Mouse (Mus musculus) CH12.LX (cell line): Measurements from ENCODE around the gene Bscl2. TPM values are rescaled to one million over a fixed set of nuclear protein-coding genes. Genes with fewer than 3 reads are reported as not detected.

Experiments used
- DNase-seq: peaks from one replicate; pipeline ENCODE4 v3.0.0-alpha.2; 2013; ENCODE audit errors: extremely low read depth
- H3K27ac ChIP-seq: 2 replicates; pipeline ENCODE4 v1.5.1; 2012; ENCODE audit warnings: low read depth, mild to moderate bottlenecking, control low read depth, moderate library complexity; ENCODE audit not compliant: insufficient read depth
- H3K27me3 ChIP-seq: replicated peaks from 2 replicates; pipeline ENCODE3; 2012; ENCODE audit warnings: inconsistent platforms
- H3K36me3 ChIP-seq, 2 experiments: replicated peaks in 1 of 2; 2 replicates each; pipeline versions ENCODE3 to v1.6.1; 2012; ENCODE audit warnings: inconsistent platforms in 1 of 2, low read length in 1 of 2, mild to moderate bottlenecking in 1 of 2, mixed read lengths in 1 of 2, moderate library complexity in 1 of 2; ENCODE audit not compliant: control insufficient read depth in 1 of 2, insufficient read depth in 1 of 2
- H3K4me1 ChIP-seq, 2 experiments: 2 replicates each; pipeline ENCODE4 v1.6.1; 2012; ENCODE audit warnings: inconsistent platforms in 1 of 2, moderate library complexity in 1 of 2; ENCODE audit not compliant: insufficient read depth in 2 of 2, control insufficient read depth in 1 of 2
- H3K4me2 ChIP-seq: 2 replicates; pipeline ENCODE4 v1.6.1; 2012; ENCODE audit warnings: low read depth, mild to moderate bottlenecking, control low read depth; ENCODE audit not compliant: poor library complexity, insufficient read depth, severe bottlenecking
- H3K4me3 ChIP-seq, 3 experiments: fragments of 150-350 bp in 1 of 3; sonication (generic) in 1 of 3; replicated peaks in 1 of 3; 2 replicates each; pipeline versions ENCODE3 to v1.5.1; 2011 to 2012; ENCODE audit warnings: low read depth in 2 of 3, low read length in 2 of 3, mild to moderate bottlenecking in 2 of 3, moderate library complexity in 2 of 3, control low read depth in 1 of 3, improper control_type of control experiment in 1 of 3, inconsistent platforms in 1 of 3, mixed read lengths in 1 of 3; ENCODE audit not compliant: poor library complexity in 1 of 3
- H3K79me2 ChIP-seq: replicated peaks from 2 replicates; pipeline ENCODE4 v1.6.1; 2012; ENCODE audit warnings: mild to moderate bottlenecking, moderate library complexity; ENCODE audit not compliant: control insufficient read depth, poor library complexity, insufficient read depth, severe bottlenecking; ENCODE audit errors: extremely low read depth
- H3K9ac ChIP-seq: 2 replicates; pipeline ENCODE4 v1.6.1; 2012; ENCODE audit warnings: low read depth, mild to moderate bottlenecking, control low read depth, moderate library complexity; ENCODE audit not compliant: insufficient read depth
- H3K9me3 ChIP-seq: replicated peaks from 2 replicates; pipeline ENCODE3; 2012; ENCODE audit warnings: low read length, inconsistent platforms, mixed read lengths
- BHLHE40 ChIP-seq: IDR thresholded peaks from 2 replicates; pipeline ENCODE4 v1.6.1; 2011; ENCODE audit warnings: mild to moderate bottlenecking, low read depth, low read length, improper control_type of control experiment
- CHD1 ChIP-seq: IDR thresholded peaks from 2 replicates; pipeline ENCODE4 v1.6.1; 2012; ENCODE audit warnings: low read depth, low read length, improper control_type of control experiment, inconsistent platforms
- CHD2 ChIP-seq: IDR thresholded peaks from 2 replicates; pipeline ENCODE4 v1.6.1; 2011; ENCODE audit warnings: low read length, improper control_type of control experiment
- CTCF ChIP-seq, 2 experiments: IDR thresholded peaks in 1 of 2; conservative IDR thresholded peaks in 1 of 2; 2 replicates each; pipeline ENCODE4 v1.5.1; 2011 to 2012; ENCODE audit warnings: low read depth in 2 of 2, low read length in 2 of 2, improper control_type of control experiment in 1 of 2, inconsistent platforms in 1 of 2, mild to moderate bottlenecking in 1 of 2, moderate library complexity in 1 of 2
- E2F4 ChIP-seq: IDR thresholded peaks from 2 replicates; pipeline ENCODE4 v1.6.1; 2011; ENCODE audit warnings: low read depth, low read length, improper control_type of control experiment; ENCODE audit not compliant: insufficient replicate concordance
- ELF1 ChIP-seq: IDR thresholded peaks from 2 replicates; pipeline ENCODE4 v1.6.1; 2014; ENCODE audit warnings: low read depth, mild to moderate bottlenecking, inconsistent platforms, low read length, improper control_type of control experiment
- ETS1 ChIP-seq: conservative IDR thresholded peaks from 2 replicates; pipeline ENCODE4 v1.6.1; 2012; ENCODE audit warnings: low read depth, mild to moderate bottlenecking, inconsistent platforms, low read length, improper control_type of control experiment, moderate library complexity
- HCFC1 ChIP-seq: IDR thresholded peaks from 2 replicates; pipeline ENCODE4 v1.6.1; 2012; ENCODE audit warnings: low read depth, mild to moderate bottlenecking, inconsistent platforms, low read length, improper control_type of control experiment
- IRF4 ChIP-seq: IDR thresholded peaks from 2 replicates; pipeline ENCODE4 v1.6.1; 2014; ENCODE audit warnings: low read depth, mild to moderate bottlenecking, inconsistent platforms, low read length, improper control_type of control experiment
- JUN ChIP-seq: IDR thresholded peaks from 2 replicates; pipeline ENCODE4 v1.6.1; 2011; ENCODE audit warnings: low read depth, mild to moderate bottlenecking, low read length, improper control_type of control experiment, moderate library complexity; ENCODE audit not compliant: insufficient read depth
- JUND ChIP-seq: conservative IDR thresholded peaks from 2 replicates; pipeline ENCODE4 v1.6.1; 2011; ENCODE audit warnings: low read depth, low read length, improper control_type of control experiment
- KAT2A ChIP-seq: IDR thresholded peaks from 2 replicates; pipeline ENCODE4 v1.6.1; 2012; ENCODE audit warnings: low read length, improper control_type of control experiment, inconsistent platforms; ENCODE audit not compliant: insufficient replicate concordance
- MAFK ChIP-seq: IDR thresholded peaks from 2 replicates; pipeline ENCODE4 v1.6.1; 2011; ENCODE audit warnings: low read length, improper control_type of control experiment; ENCODE audit not compliant: insufficient replicate concordance
- MAX ChIP-seq: IDR thresholded peaks from 2 replicates; pipeline ENCODE4 v1.6.1; 2011; ENCODE audit warnings: low read length, improper control_type of control experiment
- MEF2A ChIP-seq: IDR thresholded peaks from 2 replicates; pipeline ENCODE4 v1.6.1; 2014; ENCODE audit warnings: low read depth, mild to moderate bottlenecking, inconsistent platforms, low read length, improper control_type of control experiment, borderline replicate concordance
- MYC ChIP-seq: IDR thresholded peaks from 2 replicates; pipeline ENCODE4 v1.6.1; 2011; ENCODE audit warnings: low read depth, mild to moderate bottlenecking, improper control_type of control experiment, low read length
- NELFE ChIP-seq: IDR thresholded peaks from 2 replicates; pipeline ENCODE4 v1.6.1; 2011; ENCODE audit warnings: low read depth, low read length, improper control_type of control experiment
- NRF1 ChIP-seq: IDR thresholded peaks from 2 replicates; pipeline ENCODE4 v1.6.1; 2014; ENCODE audit warnings: low read depth, mild to moderate bottlenecking, inconsistent platforms, low read length, improper control_type of control experiment, moderate library complexity
- PAX5 ChIP-seq: IDR thresholded peaks from 2 replicates; pipeline ENCODE4 v1.6.1; 2012; ENCODE audit warnings: low read length, inconsistent platforms, mixed read lengths
- POLR2A ChIP-seq: IDR thresholded peaks from 2 replicates; pipeline ENCODE4 v1.6.1; 2011; ENCODE audit warnings: low read depth, mild to moderate bottlenecking, improper control_type of control experiment, low read length
- POLR2AphosphoS2 ChIP-seq: IDR thresholded peaks from 2 replicates; pipeline ENCODE4 v1.6.1; 2011; ENCODE audit warnings: low read depth, low read length, improper control_type of control experiment
- RAD21 ChIP-seq: IDR thresholded peaks from 2 replicates; pipeline ENCODE4 v1.6.1; 2011; ENCODE audit warnings: low read depth, mild to moderate bottlenecking, low read length, improper control_type of control experiment, moderate library complexity
- RCOR1 ChIP-seq: conservative IDR thresholded peaks from 2 replicates; pipeline ENCODE4 v1.6.1; 2012; ENCODE audit warnings: low read depth, mild to moderate bottlenecking, inconsistent platforms, low read length, improper control_type of control experiment
- SIN3A ChIP-seq: IDR thresholded peaks from 2 replicates; pipeline ENCODE4 v1.6.1; 2012; ENCODE audit warnings: low read length, improper control_type of control experiment, inconsistent platforms
- SMC3 ChIP-seq: IDR thresholded peaks from 2 replicates; pipeline ENCODE4 v1.6.1; 2011; ENCODE audit warnings: low read depth, low read length, improper control_type of control experiment
- TBP ChIP-seq: conservative IDR thresholded peaks from 2 replicates; pipeline ENCODE4 v1.6.1; 2011; ENCODE audit warnings: low read depth, low read length, improper control_type of control experiment
- TCF12 ChIP-seq: IDR thresholded peaks from 2 replicates; pipeline ENCODE4 v1.6.1; 2014; ENCODE audit warnings: low read depth, mild to moderate bottlenecking, inconsistent platforms, low read length, improper control_type of control experiment
- UBTF ChIP-seq: IDR thresholded peaks from 2 replicates; pipeline ENCODE4 v1.6.1; 2012; ENCODE audit warnings: low read depth, mild to moderate bottlenecking, inconsistent platforms, low read length, improper control_type of control experiment, moderate library complexity
- USF1 ChIP-seq: IDR thresholded peaks from 2 replicates; pipeline ENCODE4 v1.6.1; 2014; ENCODE audit warnings: low read depth, mild to moderate bottlenecking, inconsistent platforms, low read length, improper control_type of control experiment
- USF2 ChIP-seq: conservative IDR thresholded peaks from 2 replicates; pipeline ENCODE4 v1.6.1; 2011; ENCODE audit warnings: low read depth, low read length, improper control_type of control experiment
- ZC3H11A ChIP-seq: IDR thresholded peaks from 2 replicates; pipeline ENCODE4 v1.6.1; 2012; ENCODE audit warnings: low read depth, mild to moderate bottlenecking, inconsistent platforms, low read length, improper control_type of control experiment
- ZKSCAN1 ChIP-seq: IDR thresholded peaks from 2 replicates; pipeline ENCODE4 v1.6.1; 2012; ENCODE audit warnings: low read depth, inconsistent platforms, low read length, improper control_type of control experiment, borderline replicate concordance
- ZMIZ1 ChIP-seq: IDR thresholded peaks from 2 replicates; pipeline ENCODE4 v1.6.1; 2012; ENCODE audit warnings: low read depth, mild to moderate bottlenecking, inconsistent platforms, low read length, improper control_type of control experiment
- ZNF384 ChIP-seq: IDR thresholded peaks from 2 replicates; pipeline ENCODE4 v1.6.1; 2012; ENCODE audit warnings: low read depth, low read length, improper control_type of control experiment, inconsistent platforms
- dilution Hi-C: fragments of 300-500 bp; cut with MboI; formaldehyde crosslinking; loops from 2 replicates; pipeline ENCODE4 v1.14.3; 2020; ENCODE audit warnings: low sequenced_read_pairs; ENCODE audit not compliant: extremely low pct_unique_long_range_greater_than_20kb, extremely low pct_ligation_motif_present
- in situ Hi-C: fragments of 300-500 bp; cut with MboI; formaldehyde crosslinking; loops from 3 replicates; pipeline ENCODE4 v1.14.3; 2019; ENCODE audit warnings: low sequenced_read_pairs, low pct_ligation_motif_present, low pct_unique_long_range_greater_than_20kb, mixed read lengths
- polyA plus RNA-seq: library from polyadenylated mRNA; unstranded; fragments of >175 nt; gene quantifications from 2 replicates; pipeline ENCODE4 v1.2.1, GENCODE M21; 2012; ENCODE audit warnings: low read depth; ENCODE audit not compliant: insufficient read length
- total RNA-seq, 2 experiments: library from RNA; depleted of rRNA; stranded (reverse); fragments of 300-350 nt in 1 of 2; fragments of >200 nt in 1 of 2; gene quantifications; 2 replicates each; pipeline ENCODE4 v1.2.3; 2012 to 2014

The Bscl2 gene
- total and polyA plus RNA-seq, 3 experiments: 30.9 to 117 (median 51.6) TPM

- H3K27ac ChIP-seq: peak within 1 kb of the TSS; percentile 98
- no peaks in the 10 kb centered on the region for H3K9me3 ChIP-seq
- H3K79me2 ChIP-seq: peaks cover 69% of the 10 kb centered on the region
- H3K36me3 ChIP-seq: peaks cover 31 to 46% of the 10 kb centered on the region in 2 experiments
- in situ Hi-C loops: no loop called here
- H3K27me3 ChIP-seq: no peaks in the 10 kb centered on the region
- peak within 1 kb of the TSS; percentile 96 to 98 (median 96) for H3K4me3 ChIP-seq
- peaks cover 10 to 40% of the 10 kb centered on the region in 2 experiments for H3K4me1 ChIP-seq
- peak; percentile 99 for DNase-seq
- peak within 1 kb of the TSS; percentile 93 for H3K4me2 ChIP-seq
- TF ChIP-seq ZKSCAN1 (no peak), UBTF (no peak), MAX (peak; percentile 43), MYC (no peak), NRF1 (peak; percentile 49), JUN (no peak), USF1 (no peak), HCFC1 (peak; percentile 72), BHLHE40 (peak; percentile 61), POLR2A (peak; percentile 90), TBP (peak; percentile 80), ELF1 (peak; percentile 75; the same call in 1 of the 2 replicates), CHD2 (peak; percentile 85), CTCF (conservative IDR thresholded peaks at IDR 0.05 in 1 of 2, IDR thresholded peaks at IDR 0.05 in 1 of 2; ENCODE audit: low read depth in 2 of 2, low read length in 2 of 2) (no peak), RAD21 (no peak), CHD1 (peak; percentile 60; the same call in 1 of the 2 replicates), SMC3 (peak; percentile 8; the same call in 1 of the 2 replicates), ZNF384 (peak; percentile 92), MEF2A (peak; percentile 14; the same call in 1 of the 2 replicates), E2F4 (peak; percentile 33; the same call in 1 of the 2 replicates), MAFK (no peak), ZC3H11A (no peak), PAX5 (no peak), IRF4 (no peak; the same call in 1 of the 2 replicates), USF2 (no peak), JUND (no peak), POLR2AphosphoS2 (no peak), KAT2A (0 out of 2 replicates have a peak, but pooled peaks have one; percentile 65), RCOR1 (no peak), ZMIZ1 (peak; percentile 92), SIN3A (peak; percentile 95), NELFE (peak; percentile 91), ETS1 (peak; percentile 42), TCF12 (peak; percentile 89)
- TF ChIP-seq, all 38 proteins: peak for 19
- dilution Hi-C loops: no loop called here
- peak within 1 kb of the TSS; percentile 95 for H3K9ac ChIP-seq
Observed at GRCm38 (mm10) chr19:8818801-8819595, 18.3 kb upstream of the Bscl2 start, which contains the start of gene Ttc9c. Gene Ttc9c, minus strand, starts transcription at chr19:8819333.
